Comparison of ENCODE assay signal across 12 mouse cellular contexts in the genomic region with DNA sequence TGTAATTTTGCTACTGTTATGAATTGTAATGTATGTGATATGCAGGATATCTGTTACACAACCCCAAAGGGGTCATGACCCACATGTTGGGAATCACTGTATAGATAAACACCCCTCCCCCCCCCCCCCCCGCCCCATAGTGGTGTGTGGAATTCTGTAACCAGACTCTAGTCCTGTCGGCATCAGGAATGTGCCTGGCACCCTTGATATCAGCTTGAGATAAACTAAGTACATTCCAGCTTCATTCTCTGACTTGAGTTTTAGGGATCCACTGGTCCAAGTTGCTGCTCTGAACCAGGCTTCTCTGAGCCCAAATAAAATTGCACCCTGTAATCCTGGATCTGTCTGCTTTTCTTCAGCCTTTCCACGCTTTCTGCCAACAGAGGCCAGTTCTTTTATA. TPM values are rescaled to one million over a fixed set of nuclear protein-coding genes. Genes with fewer than 3 reads are reported as not detected.
A peak's percentile ranks its signal among the peaks of the same experiment; 100 is the strongest.
DNase-seq lines count a peak whose midpoint lies in the region; ATAC-seq and TF ChIP-seq lines count a peak whose summit lies in the region.
"Had no signal": no experiment of that assay in that cellular context is flagged by ENCODE, and none has a peak within 500 bp of the region (broad histone marks: within the 10 kb centered on the region; RNA-seq: fewer than 3 reads in every experiment).

No protein-coding gene starts in this region.

- no peaks in the 10 kb centered on the region for H3K27me3 ChIP-seq in kidney, adult 2 months (replicated peaks; ENCODE audit: control insufficient read depth, insufficient read depth, low read length)
- H3K27me3 ChIP-seq in lung, postnatal 0 days (replicated peaks; ENCODE audit: insufficient read depth, low read length), result no peaks in the 10 kb centered on the region
- H3K27me3 ChIP-seq in intestine, postnatal 0 days (replicated peaks; ENCODE audit: control insufficient read depth, insufficient read depth, low read length), result no peaks in the 10 kb centered on the region
- H3K27me3 ChIP-seq in forebrain, embryonic 12.5 days, result no peaks in the 10 kb centered on the region
- H3K27me3 ChIP-seq: forebrain, embryonic 15.5 days; limb, embryonic 12.5 days had no signal

- H3K9me3 ChIP-seq in lung, postnatal 0 days (ENCODE audit: low read length), result no peaks in the 10 kb centered on the region
- no peaks in the 10 kb centered on the region for H3K9me3 ChIP-seq in intestine, postnatal 0 days (ENCODE audit: control insufficient read depth)
- no peaks in the 10 kb centered on the region for H3K9me3 ChIP-seq in forebrain, embryonic 12.5 days
- H3K9me3 ChIP-seq: forebrain, embryonic 15.5 days; limb, embryonic 12.5 days; midbrain, embryonic 10.5 days had no signal

- no peak overlapping the region for H3K4me3 ChIP-seq in kidney, adult 2 months (ENCODE audit: insufficient read depth, low read depth, low read length)
- H3K4me3 ChIP-seq in lung, postnatal 0 days (ENCODE audit: low read depth, low read length), result no peak overlapping the region
- no peak overlapping the region for H3K4me3 ChIP-seq in intestine, postnatal 0 days (ENCODE audit: low read depth, low read length)
- H3K4me3 ChIP-seq in forebrain, embryonic 12.5 days (replicated peaks), result no peak overlapping the region
- H3K4me3 ChIP-seq: forebrain, embryonic 15.5 days; limb, embryonic 12.5 days; midbrain, embryonic 10.5 days had no signal

- H3K4me2 ChIP-seq in lung, postnatal 0 days (replicated peaks; ENCODE audit: low read depth, low read length), result no peak overlapping the region
- no peak overlapping the region for H3K4me2 ChIP-seq in intestine, postnatal 0 days (replicated peaks; ENCODE audit: low read depth)
- no peak overlapping the region for H3K4me2 ChIP-seq in forebrain, embryonic 12.5 days
- H3K4me2 ChIP-seq: forebrain, embryonic 15.5 days; limb, embryonic 12.5 days had no signal

- peak; percentile 53 for ATAC-seq in lung, postnatal 0 days
- ATAC-seq in intestine, postnatal 0 days, result no peak
- ATAC-seq in forebrain, embryonic 12.5 days (ENCODE audit: low FRiP score), result no peak
- ATAC-seq: forebrain, embryonic 15.5 days had no signal

- H3K9ac ChIP-seq in lung, postnatal 0 days (replicated peaks; ENCODE audit: low read depth), result no peak overlapping the region
- H3K9ac ChIP-seq in intestine, postnatal 0 days (ENCODE audit: low read depth, low read length), result no peak overlapping the region
- no peak overlapping the region for H3K9ac ChIP-seq in forebrain, embryonic 12.5 days
- H3K9ac ChIP-seq: forebrain, embryonic 15.5 days; limb, embryonic 12.5 days had no signal

- peak overlapping the region; percentile 39 for H3K27ac ChIP-seq in kidney, adult 2 months (ENCODE audit: insufficient read depth, low read depth, low read length)
- peak overlapping the region; percentile 43 for H3K27ac ChIP-seq in lung, postnatal 0 days (ENCODE audit: low read length)
- peak overlapping the region; percentile 81; the same call in 1 of the 2 replicates for H3K27ac ChIP-seq in intestine, postnatal 0 days (ENCODE audit: low read depth, low read length)
- no peak overlapping the region for H3K27ac ChIP-seq in forebrain, embryonic 12.5 days
- H3K27ac ChIP-seq: forebrain, embryonic 15.5 days; midbrain, embryonic 10.5 days had no signal

- no peak for TF ChIP-seq POLR2A in kidney, adult 2 months (IDR thresholded peaks at IDR 0.05; ENCODE audit: low read depth, low read length)

- no peak for DNase-seq in kidney, adult 2 months
- DNase-seq in kidney, adult 18-20 months, result no peak
- DNase-seq in lung, postnatal 0 days (ENCODE audit: low spot score), result peak; percentile 68
- DNase-seq in lung, postnatal 4 days, result no peak
- DNase-seq in yolk sac, embryonic 10.5 days (ENCODE audit: low spot score), result peak; percentile 82
- DNase-seq in T-cell, adult 2 months (ENCODE audit: low spot score), result no peak
- DNase-seq: cerebellum, adult 11 months had no signal

- peak; percentile 61 for TF ChIP-seq EP300 in lung, postnatal 0 days (IDR thresholded peaks at IDR 0.05)

- WGBS in kidney, adult 2 months, result 74% methylated on average over 3 of the region's 3 CpGs
- 49% methylated on average over 2 of the region's 3 CpGs for WGBS in lung, postnatal 0 days
- 50% methylated on average over 3 of the region's 3 CpGs for WGBS in intestine, postnatal 0 days
- WGBS in forebrain, embryonic 12.5 days, result 79% methylated on average over 2 of the region's 3 CpGs

- no peak for TF ChIP-seq CTCF in kidney, adult 2 months (conservative IDR thresholded peaks at IDR 0.05; ENCODE audit: insufficient read depth, insufficient read length, low read depth, low read length)
- TF ChIP-seq CTCF in lung, postnatal 0 days (IDR thresholded peaks at IDR 0.05), result no peak
- no peak for TF ChIP-seq CTCF in intestine, postnatal 0 days (IDR thresholded peaks at IDR 0.05; ENCODE audit: low read depth)

- H3K4me1 ChIP-seq in kidney, adult 2 months (ENCODE audit: control insufficient read depth, insufficient read depth, low read length), result peaks cover 13% of the 10 kb centered on the region; the same call in 1 of the 2 replicates
- H3K4me1 ChIP-seq in lung, postnatal 0 days (ENCODE audit: insufficient read depth, low read depth, low read length), result no peaks in the 10 kb centered on the region
- peaks cover 4% of the 10 kb centered on the region; the same call in 1 of the 2 replicates for H3K4me1 ChIP-seq in intestine, postnatal 0 days (replicated peaks; ENCODE audit: control insufficient read depth, insufficient read depth, low read length)
- no peaks in the 10 kb centered on the region for H3K4me1 ChIP-seq in forebrain, embryonic 12.5 days
- H3K4me1 ChIP-seq: forebrain, embryonic 15.5 days; midbrain, embryonic 10.5 days had no signal

- H3K36me3 ChIP-seq in kidney, adult 2 months (ENCODE audit: control insufficient read depth, insufficient read depth, low read length), result no peaks in the 10 kb centered on the region
- no peaks in the 10 kb centered on the region for H3K36me3 ChIP-seq in lung, postnatal 0 days (ENCODE audit: insufficient read depth, low read length)
- no peaks in the 10 kb centered on the region; the same call in 1 of the 2 replicates for H3K36me3 ChIP-seq in intestine, postnatal 0 days (ENCODE audit: control insufficient read depth, insufficient read depth)
- H3K36me3 ChIP-seq in forebrain, embryonic 12.5 days (replicated peaks), result peaks cover 24% of the 10 kb centered on the region
- H3K36me3 ChIP-seq: forebrain, embryonic 15.5 days; limb, embryonic 12.5 days had no signal

RNA-seq across cellular contexts. Expression of gene Tmem185b, which starts 15.6 kb away (rescaled TPM):
- polyA plus RNA-seq in kidney, adult 2 months (2012; rRNA removed), result 27.1 and 37.2 TPM in 2 replicates
- polyA plus RNA-seq in lung, postnatal 0 days (2015; fragmentation: Nextera tagmentation; extraction: Ambion mirVana), result 23.1 and 25.8 TPM in 2 replicates
- 21.6 and 25.1 TPM in 2 replicates for polyA plus RNA-seq in intestine, postnatal 0 days (2015; fragmentation: Nextera tagmentation; extraction: Ambion mirVana)
- polyA plus RNA-seq in forebrain, embryonic 12.5 days (2016; fragmentation: Nextera tagmentation; extraction: Ambion mirVana), result 19.2 and 19.7 TPM in 2 replicates

RNA-seq across cellular contexts. Expression of gene Ralb, which starts 37.0 kb away (rescaled TPM):
- 49.8 and 54.6 TPM in 2 replicates for polyA plus RNA-seq in kidney, adult 2 months (2012; rRNA removed)
- 151 and 177 TPM in 2 replicates for polyA plus RNA-seq in lung, postnatal 0 days (2015; fragmentation: Nextera tagmentation; extraction: Ambion mirVana)
- polyA plus RNA-seq in intestine, postnatal 0 days (2015; fragmentation: Nextera tagmentation; extraction: Ambion mirVana), result 145 and 152 TPM in 2 replicates
- 65.7 and 67.3 TPM in 2 replicates for polyA plus RNA-seq in forebrain, embryonic 12.5 days (2016; fragmentation: Nextera tagmentation; extraction: Ambion mirVana)

Comparison
In these comparisons a context has a peak if more than half of its experiments do, and no peak if none do; other contexts are left out.
1. DNase-seq: peak in lung, postnatal 0 days (single experiment) and yolk sac, embryonic 10.5 days (single experiment); none in kidney, adult 2 months (single experiment), kidney, adult 18-20 months (single experiment), lung, postnatal 4 days (0 of 2) and T-cell, adult 2 months (single experiment).